Mouse (Mus musculus) c-Kit-positive CD71-positive TER-119-negative erythroid progenitor cells, embryonic 14.5 days (primary cell): ENCODE data around the gene Tyw3.

ENCODE experiments used
- DNase-seq: peaks from one replicate; pipeline ENCODE4 v3.0.0-alpha.2; 2013; ENCODE audit warnings: low read depth

Tyw3 gene

GRCm38 (mm10) chr3:154562192-154562591, 34.7 kb downstream of the Tyw3 start:
- DNase-seq: no peak

GRCm38 (mm10) chr3:154551035-154551411, 45.9 kb downstream of the Tyw3 start:
- DNase-seq: no peak

- no peak for DNase-seq
These were observed 46.4 kb downstream of the Tyw3 start for GRCm38 (mm10) chr3:154550326-154551034.

GRCm38 (mm10) chr3:154548868-154549301, 48.0 kb downstream of the Tyw3 start:
- DNase-seq: no peak

GRCm38 (mm10) chr3:154547549-154548426, 49.1 kb downstream of the Tyw3 start:
- no peak for DNase-seq

GRCm38 (mm10) chr3:154546234-154546633, 50.7 kb downstream of the Tyw3 start:
- no peak for DNase-seq

GRCm38 (mm10) chr3:154540086-154540911, 56.6 kb downstream of the Tyw3 start:
- DNase-seq: no peak

- no peak for DNase-seq
These were observed 60.8 kb downstream of the Tyw3 start for GRCm38 (mm10) chr3:154536134-154536533.

GRCm38 (mm10) chr3:154533246-154533645, 63.7 kb downstream of the Tyw3 start:
- DNase-seq: no peak

GRCm38 (mm10) chr3:154528973-154529372, 67.9 kb downstream of the Tyw3 start:
- DNase-seq: no peak

GRCm38 (mm10) chr3:154526610-154527009, 70.3 kb downstream of the Tyw3 start:
- no peak for DNase-seq
